Mouse (Mus musculus) testis, adult 2 months (tissue): ENCODE data around the gene Cyp2u1.

Source experiments
- CTCF ChIP-seq: fragments of 200-500 bp; IDR thresholded peaks from 2 replicates; pipeline ENCODE4 v1.5.1; 2012; ENCODE audit warnings: low read depth, mild to moderate bottlenecking, inconsistent platforms, low read length, moderate library complexity; ENCODE audit not compliant: control insufficient read depth, insufficient read depth, insufficient replicate concordance
- POLR2A ChIP-seq: fragments of 200-500 bp; IDR thresholded peaks from 2 replicates; pipeline ENCODE4 v1.6.1; 2012; ENCODE audit warnings: low read depth, mild to moderate bottlenecking, inconsistent platforms, low read length, moderate library complexity; ENCODE audit not compliant: control insufficient read depth

DNA sequence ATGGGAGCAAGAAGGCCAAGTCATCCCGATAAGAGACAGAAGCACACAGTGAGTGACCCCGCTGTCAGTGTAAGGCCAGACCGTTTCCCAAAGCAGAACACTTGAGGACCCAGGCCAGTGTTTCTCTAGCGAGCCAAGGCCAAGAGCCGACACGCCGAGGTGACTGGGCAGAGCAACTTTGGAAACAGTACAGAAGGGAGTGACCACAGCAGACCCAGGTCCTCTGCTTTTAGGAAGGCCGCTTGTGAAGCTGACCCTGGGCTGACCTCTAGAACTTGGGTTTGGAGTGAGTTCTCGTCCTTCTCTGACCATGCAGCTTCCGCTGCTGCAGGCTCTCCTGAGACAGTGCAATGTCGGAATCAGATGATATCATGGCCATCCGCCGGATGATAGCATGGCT lies 52.0 kb downstream of the Cyp2u1 start:
- TF ChIP-seq CTCF (no peak), POLR2A (no peak)
